In genomic region chr4:141694719-141695118, GRCm38 (mm10) we compare ENCODE assay signal across 40 mouse cellular contexts. TPM values are rescaled to one million over a fixed set of nuclear protein-coding genes. Genes with fewer than 3 reads are reported as not detected.
"Had no signal": no experiment of that assay in that cellular context is flagged by ENCODE, and none has a peak within 500 bp of the region (broad histone marks: within the 10 kb centered on the region; RNA-seq: fewer than 3 reads in every experiment).

No protein-coding gene starts in this region.

- H3K4me1 ChIP-seq: limb, embryonic 10.5 days; limb, embryonic 12.5 days; limb, embryonic 13.5 days; limb, embryonic 15.5 days; liver, embryonic 15.5 days; lung, embryonic 15.5 days; midbrain, embryonic 10.5 days; midbrain, embryonic 12.5 days; midbrain, embryonic 13.5 days; midbrain, embryonic 15.5 days; neural tube, embryonic 12.5 days had no signal

- DNase-seq: left cerebral cortex, postnatal 4 days; liver; liver, embryonic 13.5 days; liver, postnatal 0 days; lung, adult 18-20 months; lung, adult 2 months; lung, embryonic 14.5 days; lung, postnatal 10 days; lung, postnatal 14 days; lung, postnatal 36 days; lung, postnatal 4 days; midbrain, embryonic 14.5 days had no signal

- H3K27me3 ChIP-seq: limb, embryonic 12.5 days; limb, embryonic 13.5 days; limb, embryonic 15.5 days; liver, embryonic 12.5 days; liver, embryonic 13.5 days; liver, embryonic 15.5 days; lung, embryonic 15.5 days; megakaryocyte, embryonic 14.5 days; midbrain, embryonic 12.5 days; midbrain, embryonic 13.5 days; midbrain, embryonic 15.5 days; neural tube, embryonic 12.5 days had no signal

- H3K4me3 ChIP-seq: limb, embryonic 10.5 days; limb, embryonic 12.5 days; limb, embryonic 13.5 days; limb, embryonic 15.5 days; liver, embryonic 12.5 days; liver, embryonic 13.5 days; liver, embryonic 15.5 days; lung, embryonic 15.5 days; megakaryocyte, embryonic 14.5 days; midbrain, embryonic 10.5 days; midbrain, embryonic 12.5 days; midbrain, embryonic 13.5 days; midbrain, embryonic 15.5 days; myocyte; neural tube, embryonic 12.5 days had no signal

- H3K9me3 ChIP-seq: limb, embryonic 10.5 days; limb, embryonic 12.5 days; limb, embryonic 13.5 days; limb, embryonic 15.5 days; liver, embryonic 12.5 days; liver, embryonic 13.5 days; liver, embryonic 15.5 days; lung, embryonic 15.5 days; megakaryocyte, embryonic 14.5 days; midbrain, embryonic 10.5 days; midbrain, embryonic 12.5 days; midbrain, embryonic 13.5 days; midbrain, embryonic 15.5 days; neural tube, embryonic 12.5 days had no signal

- ATAC-seq: liver, embryonic 12.5 days; liver, postnatal 0 days; lung, postnatal 0 days; midbrain, embryonic 13.5 days; midbrain, embryonic 15.5 days; midbrain, embryonic 16.5 days had no signal

- H3K27ac ChIP-seq: limb, embryonic 10.5 days; limb, embryonic 12.5 days; limb, embryonic 13.5 days; limb, embryonic 15.5 days; liver, embryonic 12.5 days; liver, embryonic 13.5 days; liver, embryonic 14.5 days; liver, embryonic 15.5 days; lung, embryonic 15.5 days; macrophage; midbrain, embryonic 10.5 days; midbrain, embryonic 12.5 days; midbrain, embryonic 13.5 days; midbrain, embryonic 15.5 days; neural tube, embryonic 12.5 days had no signal

- H3K4me2 ChIP-seq: limb, embryonic 12.5 days; limb, embryonic 13.5 days; limb, embryonic 15.5 days; liver, embryonic 11.5 days; liver, embryonic 12.5 days; liver, embryonic 13.5 days; liver, embryonic 15.5 days; lung, embryonic 14.5 days; lung, embryonic 15.5 days; midbrain, embryonic 11.5 days; midbrain, embryonic 12.5 days; midbrain, embryonic 13.5 days; midbrain, embryonic 15.5 days; neural tube, embryonic 12.5 days had no signal

- H3K9ac ChIP-seq: limb, embryonic 12.5 days; limb, embryonic 13.5 days; limb, embryonic 15.5 days; liver, embryonic 12.5 days; liver, embryonic 13.5 days; liver, embryonic 14.5 days; liver, embryonic 15.5 days; liver, postnatal 0 days; lung, embryonic 14.5 days; lung, embryonic 15.5 days; midbrain, embryonic 12.5 days; midbrain, embryonic 13.5 days; midbrain, embryonic 15.5 days; neural tube, embryonic 12.5 days had no signal

RNA-seq across cellular contexts. Expression of gene Rsc1a1, which starts 9.3 kb away (rescaled TPM):
- total RNA-seq: left cerebral cortex, postnatal 14 days; monocyte, adult 5-6 weeks had no signal
- polyA plus RNA-seq: limb, embryonic 12.5 days; liver, embryonic 11.5 days; liver, embryonic 16.5 days; liver, postnatal 0 days; lung, embryonic 15.5 days; lung, embryonic 16.5 days; lung, postnatal 0 days; macrophage; midbrain, embryonic 12.5 days; midbrain, embryonic 13.5 days; midbrain, embryonic 14.5 days; midbrain, postnatal 0 days; neural tube, embryonic 11.5 days; neural tube, embryonic 12.5 days had no signal

RNA-seq across cellular contexts. Expression of gene Agmat, which starts 51.8 kb away (rescaled TPM):
- total RNA-seq: left cerebral cortex, postnatal 4 days; megakaryocyte progenitor cell, adult 5-6 weeks; megakaryocyte, adult 5-6 weeks; midbrain, postnatal 0 days; monocyte, adult 5-6 weeks had no signal
- polyA plus RNA-seq: limb, embryonic 10.5 days; limb, embryonic 12.5 days; limb, embryonic 15.5 days; lung, embryonic 14.5 days; macrophage; midbrain, embryonic 10.5 days; midbrain, embryonic 11.5 days; midbrain, embryonic 12.5 days; midbrain, embryonic 13.5 days; midbrain, embryonic 14.5 days; midbrain, embryonic 15.5 days; midbrain, embryonic 16.5 days; midbrain, postnatal 0 days; neural tube, embryonic 11.5 days; neural tube, embryonic 12.5 days had no signal
